Mouse (Mus musculus) kidney, embryonic 16.5 days (tissue): ENCODE results near the gene 4930524J08Rik. TPM values are rescaled to one million over a fixed set of nuclear protein-coding genes. Genes with fewer than 3 reads are reported as not detected.

Experiments used
- ATAC-seq: fragments of 200-750 bp; cut with Nextera tagmentation; 2 replicates; pipeline ENCODE4 v1.8.0; 2017; ENCODE audit warnings: moderate TSS enrichment; ENCODE audit not compliant: low FRiP score, low TSS enrichment
- H3K27ac ChIP-seq: fragments of 300-500 bp; sonication (generic); 2 replicates; pipeline ENCODE4 v1.5.1; 2014; ENCODE audit warnings: low read length
- H3K27me3 ChIP-seq: fragments of 300-500 bp; sonication (generic); 2 replicates; pipeline ENCODE4 v1.6.1; 2014; ENCODE audit warnings: low read length, control low read depth, mixed read lengths; ENCODE audit not compliant: insufficient read depth
- H3K36me3 ChIP-seq: fragments of 300-500 bp; sonication (generic); 2 replicates; pipeline ENCODE4 v1.6.1; 2014; ENCODE audit warnings: low read length, control low read depth, mixed read lengths; ENCODE audit not compliant: insufficient read depth
- H3K4me1 ChIP-seq: fragments of 300-500 bp; sonication (generic); 2 replicates; pipeline ENCODE4 v1.6.1; 2014; ENCODE audit warnings: low read length, control low read depth, mixed read lengths; ENCODE audit not compliant: insufficient read depth
- H3K4me2 ChIP-seq: fragments of 300-500 bp; sonication (generic); replicated peaks from 2 replicates; pipeline ENCODE4 v1.6.1; 2014; ENCODE audit warnings: low read depth, low read length
- H3K4me3 ChIP-seq: fragments of 300-500 bp; sonication (generic); 2 replicates; pipeline ENCODE4 v1.5.1; 2014; ENCODE audit warnings: mild to moderate bottlenecking, low read length
- H3K9ac ChIP-seq: fragments of 300-500 bp; sonication (generic); replicated peaks from 2 replicates; pipeline ENCODE4 v1.6.1; 2014; ENCODE audit warnings: low read length
- H3K9me3 ChIP-seq: fragments of 300-500 bp; sonication (generic); 2 replicates; pipeline ENCODE4 v1.6.1; 2016; ENCODE audit warnings: low read length, control low read depth
- WGBS: fragments of 180-500 bp; shearing (Covaris S2); extraction: QIAGEN DNeasy Blood & Tissue Kit; methylation state at CpG from one replicate; pipeline ENCODE4 v1.1.7; 2014; 5-methylcytosine and 5-hydroxymethylcytosine counted together
- polyA plus RNA-seq: library from polyadenylated mRNA; unstranded; fragments of >200 nt; fragmentation: Nextera tagmentation; extraction: Ambion mirVana; gene quantifications from 2 replicates; pipeline ENCODE4 v1.2.1, GENCODE M21; 2015

4930524J08Rik gene
- polyA plus RNA-seq, 1 experiment from 2014 or later: 1.5 TPM

- no peak for ATAC-seq
- H3K9me3 ChIP-seq: no peaks in the 10 kb centered on the region
- H3K27ac ChIP-seq: no peak overlapping the region
- peaks cover 46% of the 10 kb centered on the region for H3K36me3 ChIP-seq
- WGBS: 91% methylated on average over 2 of the region's 2 CpGs
- H3K27me3 ChIP-seq: no peaks in the 10 kb centered on the region
- H3K4me2 ChIP-seq: no peak overlapping the region
- H3K4me1 ChIP-seq: no peaks in the 10 kb centered on the region
- H3K9ac ChIP-seq: no peak overlapping the region
- H3K4me3 ChIP-seq: no peak overlapping the region
Observed at GRCm38 (mm10) chr5:99959960-99960359, 18.9 kb upstream of the 4930524J08Rik start.

GRCm38 (mm10) chr5:99973941-99974340 lies 4.9 kb upstream of the 4930524J08Rik start:
- peaks cover 28% of the 10 kb centered on the region for H3K4me1 ChIP-seq
- 9% methylated on average over 2 of the region's 2 CpGs for WGBS
- ATAC-seq: no peak
- H3K27me3 ChIP-seq: no peaks in the 10 kb centered on the region
- peak overlapping the region; percentile 29 for H3K4me2 ChIP-seq
- no peak overlapping the region for H3K9ac ChIP-seq
- H3K27ac ChIP-seq: no peak overlapping the region
- H3K36me3 ChIP-seq: peaks cover 12% of the 10 kb centered on the region
- H3K4me3 ChIP-seq: peak overlapping the region; percentile 19
- no peaks in the 10 kb centered on the region for H3K9me3 ChIP-seq

GRCm38 (mm10) chr5:99975061-99975460 lies 3.8 kb upstream of the 4930524J08Rik start:
- no peaks in the 10 kb centered on the region for H3K9me3 ChIP-seq
- H3K4me3 ChIP-seq: peak overlapping the region; percentile 21; the same call in 1 of the 2 replicates
- H3K27ac ChIP-seq: no peak overlapping the region
- WGBS: 54% methylated on average over 4 of the region's 4 CpGs
- peak overlapping the region; percentile 95 for H3K4me2 ChIP-seq
- no peaks in the 10 kb centered on the region for H3K27me3 ChIP-seq
- no peak for ATAC-seq
- H3K4me1 ChIP-seq: peaks cover 31% of the 10 kb centered on the region
- H3K36me3 ChIP-seq: peaks cover 12% of the 10 kb centered on the region
- no peak overlapping the region for H3K9ac ChIP-seq

- 64% methylated on average over 1 of the region's 1 CpGs for WGBS
- no peaks in the 10 kb centered on the region for H3K27me3 ChIP-seq
Observed at GRCm38 (mm10) chr5:99975776-99976175, 3.1 kb upstream of the 4930524J08Rik start.

GRCm38 (mm10) chr5:99976334-99976955 lies 2.4 kb upstream of the 4930524J08Rik start:
- no peaks in the 10 kb centered on the region for H3K27me3 ChIP-seq
- peaks cover 31% of the 10 kb centered on the region for H3K4me1 ChIP-seq
- H3K36me3 ChIP-seq: peaks cover 5% of the 10 kb centered on the region; the same call in 1 of the 2 replicates
- no peak for ATAC-seq
- no peaks in the 10 kb centered on the region for H3K9me3 ChIP-seq
- peak overlapping the region; percentile 99 for H3K9ac ChIP-seq
- 5% methylated on average over 8 of the region's 8 CpGs for WGBS
- H3K27ac ChIP-seq: no peak overlapping the region; the same call in 1 of the 2 replicates
- H3K4me3 ChIP-seq: peak overlapping the region; percentile 95
- peak overlapping the region; percentile 95 for H3K4me2 ChIP-seq

More at GRCm38 (mm10) chr5:99975776-99976175, 3.1 kb upstream of the 4930524J08Rik start:
- Histone ChIP-seq H3K9ac (no peak overlapping the region), H3K4me3 (peak overlapping the region; percentile 41), H3K27ac (no peak overlapping the region), H3K4me1 (peaks cover 31% of the 10 kb centered on the region), H3K4me2 (peak overlapping the region; percentile 95), H3K9me3 (no peaks in the 10 kb centered on the region), H3K36me3 (peaks cover 6% of the 10 kb centered on the region)
- no peak for ATAC-seq

- peak overlapping the region; percentile 99 for H3K9ac ChIP-seq
- no peaks in the 10 kb centered on the region for H3K27me3 ChIP-seq
- peak overlapping the region; percentile 95 for H3K4me2 ChIP-seq
- peaks cover 30% of the 10 kb centered on the region for H3K4me1 ChIP-seq
- H3K36me3 ChIP-seq: peaks cover 5% of the 10 kb centered on the region; the same call in 1 of the 2 replicates
- peak overlapping the region; percentile 95 for H3K4me3 ChIP-seq
- under 1% methylated on average over 48 of the region's 50 CpGs for WGBS
- ATAC-seq: peak; percentile 72
- H3K9me3 ChIP-seq: no peaks in the 10 kb centered on the region
- H3K27ac ChIP-seq: peak overlapping the region; percentile 100
Observed at GRCm38 (mm10) chr5:99977516-99978301, 1.2 kb upstream of the 4930524J08Rik start.

GRCm38 (mm10) chr5:99983452-99984061 lies 4.7 kb downstream of the 4930524J08Rik start:
- Histone ChIP-seq H3K27ac (no peak overlapping the region), H3K4me2 (no peak overlapping the region), H3K27me3 (no peaks in the 10 kb centered on the region), H3K9ac (no peak overlapping the region), H3K36me3 (no peaks in the 10 kb centered on the region), H3K4me3 (no peak overlapping the region), H3K4me1 (peaks cover 3% of the 10 kb centered on the region; the same call in 1 of the 2 replicates), H3K9me3 (no peaks in the 10 kb centered on the region)
- 88% methylated on average over 9 of the region's 9 CpGs for WGBS
- no peak for ATAC-seq

DNA sequence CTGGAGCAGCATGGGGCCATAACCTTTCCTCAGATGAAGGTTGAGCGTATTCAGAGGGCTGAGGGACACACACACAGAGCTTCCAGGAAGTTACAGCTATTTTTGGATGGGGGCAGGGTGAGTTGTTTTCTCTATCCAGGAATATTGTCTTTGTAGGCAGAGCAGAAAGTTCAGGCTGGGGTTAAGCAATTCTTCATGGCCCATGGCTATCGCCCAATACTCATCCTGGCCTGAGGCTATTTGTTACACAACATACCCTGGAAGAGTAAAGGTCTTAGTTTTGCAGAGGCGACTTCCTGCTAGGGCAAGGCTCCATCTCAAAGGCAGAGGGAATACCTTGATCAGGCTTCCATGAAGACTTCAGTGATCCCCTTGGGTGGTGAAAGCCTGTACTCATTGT lies 15.3 kb downstream of the 4930524J08Rik start:
- 66% methylated on average over 3 of the region's 3 CpGs for WGBS
- 0 out of 2 replicates have a peak, but pooled peaks cover 4% of the 10 kb centered on the region for H3K9me3 ChIP-seq
- H3K9ac ChIP-seq: no peak overlapping the region
- H3K27me3 ChIP-seq: no peaks in the 10 kb centered on the region
- H3K4me2 ChIP-seq: no peak overlapping the region
- H3K36me3 ChIP-seq: no peaks in the 10 kb centered on the region
- no peak overlapping the region for H3K27ac ChIP-seq
- H3K4me3 ChIP-seq: no peak overlapping the region
- H3K4me1 ChIP-seq: no peaks in the 10 kb centered on the region
- ATAC-seq: no peak

DNA sequence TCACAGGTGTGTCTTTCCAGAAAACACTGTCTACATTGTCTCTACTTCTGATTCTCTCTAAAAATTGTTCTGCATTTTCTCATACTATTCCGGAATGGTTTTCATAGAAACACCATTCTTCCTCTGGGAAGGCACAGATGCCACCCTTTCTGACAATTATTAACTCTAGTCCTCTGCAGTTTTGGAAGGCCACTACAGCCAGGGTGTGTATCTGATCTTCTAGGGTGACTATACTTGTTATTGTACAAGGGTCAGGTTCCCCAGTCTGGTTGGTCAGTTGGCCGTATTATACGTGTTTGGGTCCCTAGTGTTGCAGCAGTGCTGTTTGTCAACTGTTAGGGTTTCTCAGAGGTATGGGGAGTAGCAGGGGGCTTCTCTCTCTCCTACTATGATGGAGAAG lies 15.8 kb downstream of the 4930524J08Rik start:
- no peaks in the 10 kb centered on the region for H3K36me3 ChIP-seq
- H3K9me3 ChIP-seq: 0 out of 2 replicates have a peak, but pooled peaks cover 4% of the 10 kb centered on the region
- no peak overlapping the region for H3K9ac ChIP-seq
- no peaks in the 10 kb centered on the region for H3K27me3 ChIP-seq
- 90% methylated on average over 3 of the region's 3 CpGs for WGBS
- no peaks in the 10 kb centered on the region for H3K4me1 ChIP-seq
- no peak for ATAC-seq
- H3K4me2 ChIP-seq: no peak overlapping the region
- H3K27ac ChIP-seq: no peak overlapping the region
- H3K4me3 ChIP-seq: no peak overlapping the region
